Mouse (Mus musculus): ENCODE measurements around the gene Gm42791.
A peak's percentile ranks its signal among the peaks of the same experiment; 100 is the strongest.

Gene Gm42791

DNA sequence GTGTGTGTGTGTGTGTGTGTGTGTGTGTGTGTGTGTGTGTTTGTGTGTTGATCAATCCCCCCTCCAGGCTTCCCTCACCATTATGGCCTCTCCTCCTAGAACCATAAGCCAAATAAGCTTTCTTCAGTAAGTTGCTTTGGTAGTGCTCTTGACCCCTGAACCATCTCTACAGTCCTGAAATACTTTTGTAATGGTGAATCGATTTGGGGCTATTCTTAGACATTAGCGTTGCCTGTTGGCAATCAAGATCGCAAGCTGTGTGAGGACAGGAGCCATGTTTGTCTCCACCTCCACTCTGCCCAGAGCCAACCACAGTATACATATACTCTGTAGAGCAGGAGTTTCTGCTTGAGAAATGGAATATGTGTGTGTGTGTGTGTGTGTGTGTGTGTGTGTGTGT, 14.2 kb upstream of the Gm42791 start:
- no peak for DNase-seq (ENCODE audit: low spot score)

GRCm38 (mm10) chr5:149007295-149007646, 12.3 kb upstream of the Gm42791 start:
- DNase-seq (ENCODE audit: low spot score) = no peak

GRCm38 (mm10) chr5:149006362-149007294, 11.7 kb upstream of the Gm42791 start:
- DNase-seq (ENCODE audit: low spot score) = peak; percentile 95

- DNase-seq (ENCODE audit: low spot score) = no peak
These were observed 10.9 kb upstream of the Gm42791 start for GRCm38 (mm10) chr5:149005701-149006361.

DNA sequence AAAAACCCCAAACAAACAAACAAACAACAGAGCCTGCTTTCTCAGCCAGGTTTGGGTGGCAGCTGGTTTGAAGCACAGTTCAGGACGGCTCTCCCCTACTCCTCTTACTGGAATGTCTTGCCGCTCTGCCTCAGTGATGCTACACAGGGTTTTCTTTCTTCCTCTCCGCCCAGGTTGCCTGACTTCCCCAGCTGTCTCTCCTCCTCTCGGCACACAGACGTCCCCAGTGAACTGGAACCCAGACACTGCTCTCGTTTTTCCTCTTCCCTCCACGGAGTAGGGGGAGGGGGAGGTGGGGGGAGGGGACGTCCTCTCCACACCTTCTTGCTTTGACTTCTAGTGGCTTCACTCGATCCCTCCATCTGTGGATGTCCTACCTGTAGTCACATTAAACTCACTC, 10.1 kb upstream of the Gm42791 start:
- DNase-seq (ENCODE audit: low spot score) = no peak

DNA sequence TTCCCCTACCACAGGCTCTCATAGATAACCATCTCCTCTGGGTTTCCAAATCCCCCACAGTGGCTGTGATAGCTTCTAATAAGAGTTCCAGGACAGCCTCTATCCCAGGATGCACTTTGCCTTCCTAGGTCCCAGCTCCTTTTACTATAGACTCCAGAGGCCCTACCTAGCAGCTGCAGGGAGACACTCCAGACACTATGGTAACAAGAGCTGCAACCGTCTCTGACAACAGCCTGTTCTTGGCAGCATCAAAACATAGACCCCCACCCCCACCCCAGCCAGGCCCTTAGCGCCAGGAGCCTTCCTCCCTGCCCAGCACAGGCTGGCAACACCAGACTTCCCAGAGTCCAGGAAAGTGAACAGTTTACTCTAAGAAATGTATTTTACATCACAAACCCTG, 8.2 kb upstream of the Gm42791 start:
- DNase-seq (ENCODE audit: low spot score) = no peak

GRCm38 (mm10) chr5:149002803-149003115, 7.8 kb upstream of the Gm42791 start:
- DNase-seq (ENCODE audit: low spot score) = no peak

DNA sequence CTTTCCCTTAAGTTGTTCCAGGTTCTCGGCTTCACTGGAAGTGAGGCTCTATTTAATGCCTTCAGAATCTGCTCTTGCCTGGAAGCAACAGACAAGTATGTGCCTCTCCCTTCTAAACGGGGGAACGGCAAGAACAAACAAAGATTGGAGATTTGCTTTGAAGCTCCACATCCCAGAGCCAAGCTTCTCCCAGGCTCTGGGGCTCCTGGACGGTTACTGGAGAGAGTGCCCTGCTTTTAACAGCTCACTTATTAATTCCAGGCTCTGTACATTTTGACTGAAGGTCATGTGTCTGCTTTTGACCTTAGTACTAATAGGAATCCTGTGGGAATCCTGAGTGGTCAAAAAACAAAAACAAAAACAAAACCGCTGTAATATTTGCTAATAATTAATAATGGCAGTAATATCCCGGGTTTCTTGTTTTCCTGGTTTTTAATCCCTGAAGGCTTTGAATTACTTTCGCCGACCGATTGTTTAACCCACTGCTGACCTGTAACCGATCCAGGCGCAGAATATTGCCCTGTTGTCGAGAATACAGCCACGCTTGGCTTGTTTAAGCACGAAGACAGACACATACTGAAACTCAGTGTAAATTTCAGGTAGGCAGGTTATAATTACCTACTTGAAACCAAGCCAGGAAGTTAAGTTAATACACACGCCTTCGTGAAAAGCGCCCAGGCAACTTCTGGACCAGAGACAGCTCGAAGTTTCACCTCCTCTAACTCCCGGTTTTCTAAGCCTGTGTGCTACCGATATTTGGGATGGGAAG, 7.3 kb upstream of the Gm42791 start:
- DNase-seq (ENCODE audit: low spot score) = no peak

- DNase-seq (ENCODE audit: low spot score) = no peak
These were observed 4.9 kb upstream of the Gm42791 start for GRCm38 (mm10) chr5:148999802-149000201.

DNA sequence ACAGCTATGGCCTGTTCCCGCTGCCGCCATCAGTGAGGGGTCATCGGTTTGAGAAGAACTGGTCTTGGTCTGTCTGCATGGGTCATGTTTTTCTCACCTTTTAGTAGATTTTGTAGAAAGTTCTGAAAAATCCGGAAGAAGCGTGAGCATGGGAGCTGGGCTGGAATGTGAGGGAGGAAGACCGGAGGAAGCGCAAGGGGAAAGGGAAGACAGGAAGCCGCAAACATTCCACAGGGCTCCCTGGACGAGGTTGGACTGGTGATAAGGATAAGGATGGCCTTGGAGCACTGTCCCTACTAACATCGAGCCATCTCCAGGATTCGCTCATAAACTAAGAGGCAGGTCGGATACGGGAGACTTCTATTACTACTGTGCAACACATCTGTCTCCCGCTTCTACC, 3.6 kb upstream of the Gm42791 start:
- no peak for DNase-seq (ENCODE audit: low spot score)

DNA sequence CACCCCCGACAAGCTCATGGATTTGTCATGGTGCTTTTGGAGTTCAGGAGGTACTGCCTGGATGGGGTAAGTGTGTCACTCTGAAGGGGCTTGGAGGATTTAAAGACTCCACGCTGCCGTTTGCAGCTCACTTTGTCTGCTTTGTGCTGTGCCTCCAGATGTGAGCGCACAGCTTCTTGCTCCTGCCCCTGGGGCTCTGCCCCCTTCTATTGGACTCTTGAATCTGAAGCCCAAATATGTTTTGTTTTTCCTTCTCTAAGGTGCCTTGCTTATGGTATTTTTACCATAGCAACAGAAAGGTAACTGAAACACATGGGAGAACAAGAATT, 1.7 kb upstream of the Gm42791 start:
- DNase-seq (ENCODE audit: low spot score) = no peak

DNA sequence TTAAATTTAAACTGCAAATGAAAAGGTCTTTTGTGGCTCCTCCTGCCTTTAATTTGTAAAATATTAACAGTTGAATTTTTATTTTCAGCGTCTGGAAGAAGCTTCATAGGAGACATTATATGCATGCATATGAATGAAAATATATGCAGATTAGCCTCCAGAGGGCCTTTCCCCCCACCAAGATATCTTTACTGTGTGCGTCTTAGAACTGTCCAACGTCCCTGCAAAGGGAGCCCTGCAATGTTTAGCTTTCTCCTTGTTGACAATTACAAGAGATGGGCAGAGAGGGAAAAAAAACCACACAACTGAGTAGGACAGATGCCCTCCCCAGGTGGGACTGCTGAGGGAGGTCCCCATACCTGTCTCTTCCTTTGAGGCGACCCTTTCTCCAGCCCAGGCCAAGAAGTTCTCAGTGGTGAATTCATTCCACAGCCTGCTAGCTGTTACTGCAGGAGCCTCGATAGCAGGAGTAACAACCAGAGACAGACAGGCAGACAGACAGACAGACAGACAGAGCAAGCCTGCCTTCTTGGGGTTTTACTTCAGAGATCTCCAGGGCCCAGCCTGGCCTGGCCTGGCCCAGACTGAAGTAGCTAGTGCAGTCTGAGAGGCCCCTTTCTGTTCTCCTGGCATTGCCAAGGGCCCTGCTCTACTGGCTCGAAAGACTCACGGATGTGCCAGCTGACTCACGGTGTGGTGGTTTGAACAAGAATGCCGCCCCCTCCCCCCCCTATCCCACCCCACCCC, 1.2 kb upstream of the Gm42791 start:
- no peak for DNase-seq (ENCODE audit: low spot score)

DNA sequence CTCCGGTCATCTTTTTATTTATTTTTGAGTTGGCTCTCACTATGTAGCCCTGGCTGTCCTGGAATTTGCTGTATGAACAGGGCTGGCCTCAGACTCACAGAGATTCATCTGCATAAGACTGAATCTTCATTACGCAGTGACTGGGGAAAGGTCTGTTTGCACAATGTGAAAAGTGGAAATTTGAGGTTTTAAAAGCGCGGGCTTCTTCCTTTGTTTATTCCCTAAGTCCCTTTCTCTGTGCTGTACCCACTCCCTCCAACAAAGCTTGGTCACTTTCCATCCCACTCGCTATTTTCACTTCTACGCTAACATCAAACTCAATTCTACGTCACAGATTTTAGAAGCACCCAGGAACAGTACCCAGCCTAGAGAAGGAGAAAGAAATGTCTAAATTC, 639 bp downstream of the Gm42791 start:
- DNase-seq (ENCODE audit: low spot score) = no peak

DNA sequence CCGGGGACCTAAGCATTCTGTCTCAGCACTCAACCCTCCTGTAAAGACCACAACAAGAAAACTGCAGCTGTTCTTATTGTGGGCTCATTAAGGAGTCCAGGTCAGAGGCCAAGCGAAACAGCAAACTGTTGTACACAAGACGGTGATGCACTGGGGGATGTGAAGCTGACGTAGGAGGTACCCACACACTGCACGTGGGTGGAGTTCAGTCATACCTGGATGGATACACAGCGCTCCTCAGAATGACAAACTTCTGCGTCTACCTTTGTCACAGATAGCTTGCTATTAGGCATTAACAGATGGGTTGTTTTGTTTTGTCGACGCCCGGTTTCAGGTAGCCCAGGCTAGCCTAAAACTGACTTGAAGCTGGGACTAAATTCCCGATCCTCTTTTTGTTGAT, 2.3 kb downstream of the Gm42791 start:
- DNase-seq (ENCODE audit: low spot score) = no peak

GRCm38 (mm10) chr5:148990891-148991311, 4.0 kb downstream of the Gm42791 start:
- no peak for DNase-seq (ENCODE audit: low spot score)

- no peak for DNase-seq (ENCODE audit: low spot score)
These were observed 5.5 kb downstream of the Gm42791 start for GRCm38 (mm10) chr5:148989480-148989879.

DNA sequence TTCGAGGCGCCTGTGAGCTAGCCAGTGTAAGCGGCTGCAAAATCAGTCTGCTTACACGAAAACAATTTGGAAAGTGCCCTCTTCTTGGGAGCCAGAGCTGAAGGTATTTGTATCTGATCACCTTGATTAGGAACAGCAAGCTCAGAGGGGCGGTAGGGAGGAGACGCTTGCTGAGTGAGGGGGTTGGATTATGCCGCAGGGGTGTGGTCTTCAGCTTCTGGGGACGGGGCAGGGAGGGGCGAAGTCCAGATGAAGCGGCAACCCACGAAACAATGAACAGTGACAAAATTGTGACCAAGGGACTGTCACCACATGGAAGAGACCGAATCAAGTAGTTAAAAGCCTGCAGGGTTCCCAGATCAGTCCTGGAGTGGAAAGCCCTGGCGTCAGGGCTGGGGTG, 10.0 kb downstream of the Gm42791 start:
- DNase-seq (ENCODE audit: low spot score) = no peak

GRCm38 (mm10) chr5:148983696-148984095, 11.3 kb downstream of the Gm42791 start:
- no peak for DNase-seq (ENCODE audit: low spot score)

DNA sequence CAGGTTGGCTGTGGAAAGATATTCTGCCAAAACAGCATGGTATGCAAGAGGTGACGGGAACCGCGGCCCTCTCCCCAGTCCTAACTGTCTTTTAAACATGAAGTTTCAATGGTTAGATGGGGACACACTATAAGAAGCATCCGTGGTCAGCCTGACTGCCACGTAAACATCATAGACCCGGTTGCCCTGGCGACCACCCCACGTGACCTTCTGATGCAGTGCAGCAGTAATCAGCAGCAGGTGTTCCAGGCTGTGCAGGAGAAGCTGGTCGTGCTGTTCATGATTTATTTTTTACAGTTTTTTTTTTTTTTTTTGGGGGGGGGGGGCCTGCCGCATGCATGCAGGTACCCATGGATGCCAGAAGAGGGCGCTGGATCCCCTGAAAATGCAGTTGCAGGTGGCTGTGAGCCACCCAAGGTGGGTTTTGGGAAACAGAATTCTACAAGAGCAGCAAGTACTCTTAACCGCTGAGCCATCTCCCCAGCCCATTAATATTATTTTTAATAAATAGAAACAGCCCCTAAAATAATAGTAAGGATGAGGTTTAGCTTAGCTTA, 11.8 kb downstream of the Gm42791 start:
- no peak for DNase-seq (ENCODE audit: low spot score)

GRCm38 (mm10) chr5:148982396-148982795, 12.6 kb downstream of the Gm42791 start:
- DNase-seq (ENCODE audit: low spot score) = no peak

GRCm38 (mm10) chr5:148980607-148981006, 14.3 kb downstream of the Gm42791 start:
- DNase-seq (ENCODE audit: low spot score) = no peak
